Mouse (Mus musculus) myocyte (in vitro differentiated cells): ENCODE results near the gene Patz1. TPM values are rescaled to one million over a fixed set of nuclear protein-coding genes. Genes with fewer than 3 reads are reported as not detected.

Experiments
- H3K27me3 ChIP-seq: one replicate; pipeline ENCODE4 v1.6.1; 2011; ENCODE audit not compliant: control insufficient read depth, insufficient read depth, insufficient read length
- H3K36me3 ChIP-seq: one replicate; pipeline ENCODE4 v1.6.1; 2011; ENCODE audit not compliant: control insufficient read depth, insufficient read depth
- H3K4me2 ChIP-seq: one replicate; pipeline ENCODE4 v1.6.1; 2011; ENCODE audit warnings: low read depth, control low read depth
- H3K4me3 ChIP-seq: one replicate; pipeline ENCODE4 v1.5.1; 2011; ENCODE audit warnings: mild to moderate bottlenecking, control low read depth, moderate library complexity
- H3K79me2 ChIP-seq: one replicate; pipeline ENCODE4 v1.6.1; 2011; ENCODE audit not compliant: control insufficient read depth, insufficient read depth
- H3ac ChIP-seq: one replicate; pipeline ENCODE4 v1.6.1; 2011; ENCODE audit not compliant: control insufficient read depth, insufficient read length
- CEBPB ChIP-seq: IDR thresholded peaks from 2 replicates; pipeline ENCODE4 v1.6.1; 2011; ENCODE audit warnings: mild to moderate bottlenecking, moderate library complexity; ENCODE audit not compliant: poor library complexity, insufficient read depth, severe bottlenecking
- E2F4 ChIP-seq: IDR thresholded peaks from one replicate; pipeline ENCODE4 v1.6.1; 2011; ENCODE audit warnings: mild to moderate bottlenecking, control low read depth, moderate library complexity; ENCODE audit not compliant: insufficient read depth
- MAX ChIP-seq: IDR thresholded peaks from one replicate; pipeline ENCODE4 v1.6.1; 2011; ENCODE audit warnings: low read depth, mild to moderate bottlenecking, control low read depth
- MYOD1 ChIP-seq, 3 experiments: IDR thresholded peaks; one replicate each; pipeline ENCODE4 v1.6.1; 2011; ENCODE audit warnings: control low read depth in 2 of 3, low read depth in 2 of 3, mild to moderate bottlenecking in 2 of 3, moderate library complexity in 1 of 3; ENCODE audit not compliant: insufficient read length in 2 of 3, control insufficient read depth in 1 of 3
- MYOG ChIP-seq, 3 experiments: IDR thresholded peaks; one replicate each; pipeline ENCODE4 v1.6.1; 2011; ENCODE audit warnings: control low read depth in 2 of 3, low read depth in 2 of 3, mild to moderate bottlenecking in 2 of 3; ENCODE audit not compliant: insufficient read length in 2 of 3, control insufficient read depth in 1 of 3, insufficient read depth in 1 of 3
- POLR2A ChIP-seq: IDR thresholded peaks from one replicate; pipeline ENCODE4 v1.6.1; 2011; ENCODE audit warnings: low read depth, mild to moderate bottlenecking, control low read depth, moderate library complexity; ENCODE audit not compliant: insufficient read length
- POLR2AphosphoS2 ChIP-seq: IDR thresholded peaks from one replicate; pipeline ENCODE4 v1.6.1; 2011; ENCODE audit warnings: low read depth, control low read depth; ENCODE audit not compliant: insufficient read length
- REST ChIP-seq: IDR thresholded peaks from one replicate; pipeline ENCODE4 v1.6.1; 2011; ENCODE audit warnings: mild to moderate bottlenecking, control low read depth, moderate library complexity; ENCODE audit not compliant: insufficient read depth, insufficient read length
- SRF ChIP-seq: IDR thresholded peaks from one replicate; pipeline ENCODE4 v1.6.1; 2011; ENCODE audit warnings: low read depth; ENCODE audit not compliant: control insufficient read depth, insufficient read length
- TCF12 ChIP-seq: IDR thresholded peaks from one replicate; pipeline ENCODE4 v1.6.1; 2011; ENCODE audit warnings: mild to moderate bottlenecking, control low read depth; ENCODE audit not compliant: poor library complexity, insufficient read depth, severe bottlenecking
- TCF3 ChIP-seq: IDR thresholded peaks from one replicate; pipeline ENCODE4 v1.6.1; 2011; ENCODE audit warnings: low read depth, control low read depth; ENCODE audit not compliant: insufficient read length
- USF1 ChIP-seq: IDR thresholded peaks from one replicate; pipeline ENCODE4 v1.6.1; 2011; ENCODE audit warnings: low read depth, mild to moderate bottlenecking, control low read depth, moderate library complexity
- polyA plus RNA-seq: library from polyadenylated mRNA; unstranded; fragments of >200 nt; fragmentation: generic; extraction: Trizol; gene quantifications from one replicate; pipeline ENCODE4 v1.2.1, GENCODE M21; 2012; ENCODE audit warnings: missing spikeins

The Patz1 gene
- polyA plus RNA-seq, 1 experiment: 14.5 TPM

GRCm38 (mm10) chr11:3348576-3349342 is 60.1 kb downstream of the Patz1 start:
- H3K4me2 ChIP-seq: peak overlapping the region; percentile 71
- TF ChIP-seq SRF (no peak), POLR2AphosphoS2 (peak; percentile 24), TCF12 (no peak)
- H3ac ChIP-seq: no peak overlapping the region
- no peaks in the 10 kb centered on the region for H3K79me2 ChIP-seq
- no peaks in the 10 kb centered on the region for H3K27me3 ChIP-seq
- H3K36me3 ChIP-seq: peaks cover 11% of the 10 kb centered on the region
- no peak overlapping the region for H3K4me3 ChIP-seq

DNA sequence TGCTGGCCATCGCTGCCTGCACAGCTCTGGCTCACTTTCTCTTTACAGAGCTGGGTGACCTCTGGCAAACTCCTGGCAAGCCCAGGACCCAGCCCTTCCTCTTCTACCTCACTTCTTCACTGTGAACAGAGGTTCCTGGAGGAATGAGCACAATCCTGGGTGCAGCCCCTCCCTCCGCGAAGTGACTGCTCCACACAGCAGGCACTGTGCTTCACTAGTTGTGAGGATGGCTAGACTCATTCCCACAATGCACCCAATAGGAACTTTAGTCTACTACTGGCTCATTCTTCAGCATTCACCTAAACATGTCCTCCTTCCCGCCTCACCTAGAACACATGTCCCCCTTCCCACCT is 60.6 kb downstream of the Patz1 start:
- Histone ChIP-seq H3ac (no peak overlapping the region), H3K4me3 (no peak overlapping the region), H3K36me3 (peaks cover 12% of the 10 kb centered on the region), H3K27me3 (no peaks in the 10 kb centered on the region), H3K79me2 (no peaks in the 10 kb centered on the region), H3K4me2 (peak overlapping the region; percentile 71)
- TF ChIP-seq USF1: no peak
- no peak for TF ChIP-seq TCF3
- TF ChIP-seq TCF12: no peak
- TF ChIP-seq MYOG (IDR thresholded peaks at IDR 0.05; ENCODE audit: control insufficient read depth in 1 of 3, insufficient read depth in 1 of 3, insufficient read length in 2 of 3, low read depth in 2 of 3): no peak
- TF ChIP-seq CEBPB: no peak
- no peak for TF ChIP-seq E2F4
- no peak for TF ChIP-seq MAX
- no peak for TF ChIP-seq REST
- TF ChIP-seq POLR2A: no peak
- TF ChIP-seq MYOD1 (IDR thresholded peaks at IDR 0.05; ENCODE audit: control insufficient read depth in 1 of 3, insufficient read length in 2 of 3, low read depth in 2 of 3): no peak
- no peak for TF ChIP-seq SRF
- no peak for TF ChIP-seq POLR2AphosphoS2

- TF ChIP-seq SRF (no peak), E2F4 (no peak), REST (no peak), USF1 (no peak), TCF12 (no peak), MYOD1 (IDR thresholded peaks at IDR 0.05; ENCODE audit: control insufficient read depth in 1 of 3, insufficient read length in 2 of 3, low read depth in 2 of 3) (no peak), TCF3 (no peak), MAX (no peak), MYOG (IDR thresholded peaks at IDR 0.05; ENCODE audit: control insufficient read depth in 1 of 3, insufficient read depth in 1 of 3, insufficient read length in 2 of 3, low read depth in 2 of 3) (no peak), POLR2AphosphoS2 (no peak), POLR2A (no peak), CEBPB (no peak)
- H3K36me3 ChIP-seq: peaks cover 22% of the 10 kb centered on the region
- no peaks in the 10 kb centered on the region for H3K79me2 ChIP-seq
- no peaks in the 10 kb centered on the region for H3K27me3 ChIP-seq
- H3K4me2 ChIP-seq: no peak overlapping the region
- no peak overlapping the region for H3K4me3 ChIP-seq
- no peak overlapping the region for H3ac ChIP-seq
Measured at GRCm38 (mm10) chr11:3352131-3352530, 63.5 kb downstream of the Patz1 start.

DNA sequence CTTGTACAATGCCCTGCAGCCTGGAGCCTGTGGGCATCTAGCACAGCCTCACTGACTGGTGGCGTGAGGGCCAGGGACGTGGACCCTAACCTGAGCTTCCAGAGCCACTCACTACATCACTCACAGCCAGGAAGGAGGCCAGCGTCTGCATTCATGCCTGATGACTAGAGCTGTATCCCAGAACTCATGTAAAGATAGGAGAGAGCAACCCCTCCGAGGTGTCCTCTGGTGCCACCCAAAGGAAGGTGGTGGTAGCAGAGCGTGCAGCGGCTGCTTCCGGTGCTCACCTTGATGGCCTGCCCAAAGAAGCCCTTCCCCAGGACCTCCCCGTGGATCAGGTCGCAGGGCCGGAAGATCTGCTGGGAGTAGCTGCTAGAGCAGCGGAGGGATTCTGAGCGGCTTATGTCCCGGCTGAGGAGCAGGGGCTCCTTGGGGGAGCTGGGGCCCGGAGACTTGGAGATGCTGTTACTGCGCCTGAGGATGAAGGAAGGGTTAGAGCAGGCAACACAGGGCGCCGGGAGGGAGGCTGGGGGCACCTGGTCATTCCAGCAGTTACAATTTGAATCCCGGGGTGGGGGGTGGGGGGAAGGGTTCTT is 64.4 kb downstream of the Patz1 start:
- no peak overlapping the region for H3ac ChIP-seq

More for the DNA sequence above, 64.4 kb downstream of the Patz1 start:
- TF ChIP-seq REST: no peak
- no peak for TF ChIP-seq SRF
- H3K4me2 ChIP-seq: no peak overlapping the region
- H3K4me3 ChIP-seq: no peak overlapping the region
- peaks cover 26% of the 10 kb centered on the region for H3K36me3 ChIP-seq
- no peaks in the 10 kb centered on the region for H3K79me2 ChIP-seq
- H3K27me3 ChIP-seq: no peaks in the 10 kb centered on the region

Other genes with a start within 250 kb of the Patz1 start
- 6.2 TPM for gene Sfi1, start 95.4 kb upstream of the Patz1 start, polyA plus RNA-seq
- 24.1 TPM for gene Eif4enif1, start 86.5 kb upstream of the Patz1 start, polyA plus RNA-seq
- 109 TPM for gene Drg1, start 22.5 kb upstream of the Patz1 start, polyA plus RNA-seq
- 5.8 TPM for gene Pik3ip1, start 41.5 kb downstream of the Patz1 start, polyA plus RNA-seq
- gene Limk2, start 120.3 kb downstream of the Patz1 start, polyA plus RNA-seq: 37.8 TPM
- 47.2 TPM for gene Rnf185, start 163.5 kb downstream of the Patz1 start, polyA plus RNA-seq
- 0.62 TPM for gene Pla2g3, start 199.4 kb downstream of the Patz1 start, polyA plus RNA-seq
- 5.8 TPM for gene Inpp5j, start 215.9 kb downstream of the Patz1 start, polyA plus RNA-seq
- 270 TPM for gene Selenom, start 225.8 kb downstream of the Patz1 start, polyA plus RNA-seq